Mouse (Mus musculus): ENCODE results near the gene Gstt1.
A peak's percentile ranks its signal among the peaks of the same experiment; 100 is the strongest.

The Gstt1 gene

DNA sequence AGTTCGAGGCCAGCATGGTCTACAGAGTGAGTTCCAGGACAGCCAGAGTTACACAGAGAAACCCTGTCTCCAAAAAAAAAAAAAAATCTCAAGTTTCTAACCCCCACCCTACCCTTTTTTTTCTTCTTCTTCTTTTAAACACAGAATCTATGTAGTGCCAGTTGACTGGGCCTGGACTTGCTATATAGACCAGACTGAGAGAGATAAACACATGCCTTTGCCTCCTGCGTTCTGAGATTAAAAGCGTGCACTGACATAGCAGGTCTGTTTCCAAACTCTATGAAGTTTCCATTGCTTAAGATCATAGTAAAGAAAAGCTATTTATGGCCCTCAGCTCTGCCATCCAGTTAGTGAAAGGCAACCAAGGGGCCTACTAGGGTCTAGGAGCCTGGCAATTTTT is 36.0 kb downstream of the Gstt1 start:
- DNase-seq = no peak

- DNase-seq = no peak
Observed at GRCm38 (mm10) chr10:75760311-75760710, 38.1 kb downstream of the Gstt1 start.

DNA sequence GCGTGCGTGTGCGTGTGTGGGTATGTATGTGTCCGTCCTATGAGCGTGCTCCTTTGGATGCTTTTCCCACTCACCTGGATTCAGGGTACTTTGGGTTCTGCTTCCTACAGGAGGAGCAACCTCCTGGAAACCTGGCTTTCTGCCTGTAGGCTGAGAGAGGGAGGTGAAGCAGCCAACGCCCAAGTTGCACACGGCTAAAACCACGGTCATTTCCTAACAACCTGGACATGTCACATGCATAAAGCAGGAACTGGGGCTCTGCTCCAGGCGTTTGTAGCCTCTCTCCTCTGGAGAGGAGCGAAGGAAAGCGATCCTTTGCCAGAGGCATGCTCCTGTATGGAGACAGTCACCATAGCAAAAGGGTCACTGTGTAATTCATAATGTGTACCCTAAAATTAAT is 41.7 kb downstream of the Gstt1 start:
- DNase-seq = no peak

DNA sequence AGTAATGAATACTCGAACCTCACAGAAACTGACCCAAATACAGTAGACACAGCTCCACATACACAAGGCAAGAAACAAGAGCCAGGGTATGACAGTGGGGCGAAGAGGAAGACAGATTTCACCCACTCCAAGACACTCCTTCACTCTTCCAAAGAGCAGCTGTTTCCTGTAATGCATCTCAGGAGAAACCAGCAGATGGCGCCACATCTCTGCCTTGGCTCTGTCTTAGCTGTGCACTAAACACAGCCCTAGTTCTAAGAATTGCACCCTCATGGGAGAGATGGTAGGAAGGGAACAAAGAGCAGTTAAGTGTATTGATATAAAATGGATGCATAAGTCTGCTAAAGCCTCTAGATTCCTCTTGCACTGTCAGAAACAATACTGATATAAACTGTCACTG is 54.4 kb downstream of the Gstt1 start:
- peak; percentile 85 for DNase-seq

GRCm38 (mm10) chr10:75743369-75743768 is 55.0 kb downstream of the Gstt1 start:
- no peak for DNase-seq

DNA sequence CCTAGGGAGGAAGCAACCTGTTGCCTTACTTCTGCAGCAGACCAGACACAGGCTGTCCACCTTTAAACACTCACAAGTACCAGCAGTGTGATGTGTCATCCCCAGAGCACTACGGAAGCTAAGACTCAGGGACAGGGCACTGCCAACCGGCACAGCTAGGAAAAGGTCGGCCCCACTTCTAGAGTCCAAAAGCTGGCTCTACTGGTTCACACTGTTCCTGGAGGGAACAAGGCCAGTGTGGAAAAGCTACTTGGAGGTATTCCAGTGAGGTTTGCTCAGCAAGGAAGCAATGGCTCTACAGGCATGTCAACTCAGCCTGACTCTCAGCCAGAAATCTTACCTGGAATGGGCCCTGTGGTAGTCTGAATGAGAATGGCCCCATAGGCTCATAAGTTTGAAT is 57.5 kb downstream of the Gstt1 start:
- DNase-seq = no peak
